Mouse (Mus musculus): ENCODE measurements at regions not wholly inside any gene's neighbourhood (a gene's known extent, or its start where the extent isn't known, plus 50 kb on each side); places are given as distances from the start of the nearest gene placed in this dataset.
"Not testable (repeated sequence)": the region's sequence is repeated elsewhere in the genome, so short reads cannot be mapped to it uniquely, and the experiment has no call there.

GRCm38 (mm10) chr5:7428291-7428690, 83.7 kb upstream of the Zfp804b start:
- no peak for DNase-seq (ENCODE audit: extremely low spot score, low spot score)

- no peak for DNase-seq (ENCODE audit: extremely low spot score, low spot score)
These were observed 91.9 kb upstream of the Zfp804b start for GRCm38 (mm10) chr5:7436461-7436860.

DNA sequence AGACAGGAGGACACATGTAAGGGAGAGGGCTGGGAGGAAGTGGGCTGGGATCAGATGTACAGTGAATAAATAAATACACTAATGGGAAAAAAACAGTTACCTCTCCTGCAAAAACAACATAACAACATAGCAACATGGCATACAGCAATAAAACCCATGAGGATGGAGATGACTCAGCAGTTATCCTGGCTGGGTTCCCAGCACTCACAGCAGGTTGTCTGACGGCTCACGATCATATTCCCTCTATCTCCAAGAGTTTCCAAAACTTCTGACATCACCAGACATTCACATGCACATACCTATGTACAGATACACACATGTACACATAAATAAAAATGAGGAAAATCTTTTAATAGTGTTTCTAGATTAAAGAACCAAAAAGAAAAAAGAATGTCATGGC, 103.4 kb upstream of the Zfp804b start:
- DNase-seq (ENCODE audit: extremely low spot score, low spot score), result no peak

GRCm38 (mm10) chr5:7454896-7455295, 110.3 kb upstream of the Zfp804b start:
- DNase-seq (ENCODE audit: extremely low spot score, low spot score), result no peak

- no peak for DNase-seq (ENCODE audit: extremely low spot score, low spot score)
These were observed 112.5 kb upstream of the Zfp804b start for GRCm38 (mm10) chr5:7457102-7457501.

- DNase-seq (ENCODE audit: extremely low spot score, low spot score), result no peak
These were observed 144.6 kb upstream of the Zfp804b start for GRCm38 (mm10) chr5:7489150-7489549.

DNA sequence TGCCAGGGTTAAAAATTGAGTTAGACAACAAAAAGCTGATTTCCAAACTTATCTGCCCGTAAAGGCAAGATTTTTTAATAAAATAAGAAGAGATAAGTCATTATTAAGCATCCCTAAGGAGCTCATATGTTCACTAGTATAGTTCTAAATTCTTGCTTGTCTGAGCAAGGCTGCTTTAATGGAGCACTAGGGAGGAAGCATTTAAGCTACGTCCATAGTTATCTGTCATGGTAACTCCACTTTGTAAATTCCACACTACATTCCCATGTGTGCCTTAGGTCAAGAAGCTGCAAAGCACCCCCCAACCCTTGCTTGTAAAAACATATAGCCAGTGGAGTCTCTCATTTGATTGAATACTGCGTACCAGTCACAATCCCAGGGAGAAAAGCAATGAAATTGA, 145.0 kb upstream of the Zfp804b start:
- DNase-seq (ENCODE audit: extremely low spot score, low spot score), result no peak

DNA sequence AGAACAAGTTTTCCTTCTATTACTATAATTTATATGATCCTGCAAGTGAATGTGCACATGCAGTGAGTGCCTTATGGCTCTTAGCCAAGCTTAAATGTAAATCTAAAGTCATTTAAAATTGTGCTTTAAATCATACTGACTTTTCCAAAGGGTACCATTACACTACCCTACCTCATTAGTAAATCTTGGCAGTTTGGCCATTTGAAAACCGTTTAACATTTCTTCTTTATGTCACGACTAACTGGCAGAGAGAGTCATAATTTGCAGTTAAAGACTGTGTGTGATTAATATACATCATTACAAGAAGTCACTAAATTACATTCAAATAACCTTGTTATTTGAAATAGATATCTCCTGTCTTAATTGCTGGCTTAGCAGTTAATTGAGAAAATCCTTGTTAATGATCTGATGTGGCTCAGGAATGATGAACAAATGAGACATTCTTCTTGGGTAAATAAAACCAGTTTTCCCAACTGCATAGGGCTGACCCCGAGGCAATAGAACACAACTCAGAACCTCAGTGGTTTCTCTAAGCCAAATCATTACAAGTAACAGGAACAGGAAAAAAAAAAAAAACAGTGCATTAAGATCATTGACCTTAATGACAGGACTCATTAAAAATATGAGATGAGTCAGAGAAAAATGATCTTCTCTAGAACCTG, 173.1 kb upstream of the Zfp804b start:
- no peak for DNase-seq (ENCODE audit: extremely low spot score, low spot score)

GRCm38 (mm10) chr5:7532686-7533199, 188.2 kb upstream of the Zfp804b start:
- no peak for DNase-seq (ENCODE audit: extremely low spot score, low spot score)

- no peak for DNase-seq (ENCODE audit: extremely low spot score, low spot score)
These were observed 195.5 kb upstream of the Zfp804b start for GRCm38 (mm10) chr5:7539812-7540645.

DNA sequence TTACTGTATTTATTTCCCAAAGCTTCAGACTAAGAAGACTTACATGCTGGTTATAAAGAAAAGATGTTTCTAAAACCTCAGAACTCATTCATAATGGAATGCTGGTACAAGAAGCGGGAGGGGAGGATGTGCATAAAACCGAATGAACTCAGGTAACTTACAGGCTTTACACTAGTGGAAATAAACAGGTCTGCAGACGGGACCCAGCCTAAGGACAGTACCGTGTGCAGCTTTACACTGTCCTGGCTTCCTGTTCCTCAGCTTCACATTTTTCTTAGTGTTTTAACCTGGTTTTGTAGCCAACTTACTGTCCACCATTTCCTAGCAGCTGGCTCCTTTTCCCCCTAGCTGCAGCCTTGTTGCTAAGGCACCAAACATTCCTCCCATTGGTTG, 196.1 kb upstream of the Zfp804b start:
- DNase-seq (ENCODE audit: extremely low spot score, low spot score), result no peak

GRCm38 (mm10) chr5:7543857-7544256, 199.3 kb upstream of the Zfp804b start:
- no peak for DNase-seq (ENCODE audit: extremely low spot score, low spot score)

DNA sequence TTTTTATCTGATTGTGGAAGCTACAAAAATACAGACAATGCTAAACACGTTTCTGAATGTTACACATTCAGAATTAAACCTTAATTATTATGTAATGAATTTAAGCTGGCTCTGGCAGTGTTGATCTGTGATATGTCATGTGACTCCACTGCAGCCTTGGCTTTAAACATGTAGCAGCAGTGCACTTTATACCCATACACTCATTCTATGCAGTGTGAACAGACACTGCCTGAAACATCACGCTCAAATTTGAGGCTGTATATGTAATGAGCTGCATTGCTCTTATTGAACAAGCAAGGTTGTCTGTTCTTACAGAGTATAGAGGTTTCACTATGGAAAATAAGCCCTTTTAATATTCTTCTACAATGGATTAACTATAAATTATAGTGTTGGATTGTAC, 235.9 kb upstream of the Zfp804b start:
- no peak for DNase-seq (ENCODE audit: extremely low spot score, low spot score)

DNA sequence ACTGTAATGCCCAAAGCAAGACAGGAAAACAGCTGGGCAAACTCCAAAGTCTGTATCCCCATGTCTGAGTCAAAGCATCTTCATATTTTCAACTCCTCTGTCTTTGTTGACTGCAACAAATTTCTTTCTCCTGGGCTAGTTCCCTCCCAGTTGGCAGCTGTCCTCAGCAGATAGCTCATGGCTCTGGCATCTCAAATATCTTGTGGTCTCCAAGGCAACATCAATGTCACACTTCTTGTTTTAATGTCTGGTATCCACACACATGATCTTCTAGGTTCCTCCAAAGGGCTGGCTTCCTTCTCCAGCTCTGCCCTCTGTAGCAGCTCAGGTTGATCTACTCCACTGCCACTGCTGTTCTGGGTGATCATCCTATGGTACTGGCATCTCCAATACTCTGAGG, 242.0 kb upstream of the Zfp804b start:
- DNase-seq (ENCODE audit: extremely low spot score, low spot score), result no peak

GRCm38 (mm10) chr5:7600418-7600817, 255.9 kb upstream of the Zfp804b start:
- no peak for DNase-seq (ENCODE audit: extremely low spot score, low spot score)

- no peak for DNase-seq (ENCODE audit: extremely low spot score, low spot score)
These were observed 263.0 kb upstream of the Zfp804b start for GRCm38 (mm10) chr5:7607517-7607916.

- DNase-seq (ENCODE audit: extremely low spot score, low spot score), result no peak
These were observed 263.4 kb upstream of the Zfp804b start for GRCm38 (mm10) chr5:7607924-7608323.

GRCm38 (mm10) chr5:7655280-7655679, 305.0 kb upstream of the Steap4 start:
- DNase-seq (ENCODE audit: extremely low spot score, low spot score), result no peak

- DNase-seq (ENCODE audit: extremely low spot score, low spot score), result no peak
These were observed 258.5 kb upstream of the Steap4 start for GRCm38 (mm10) chr5:7701776-7702175.

DNA sequence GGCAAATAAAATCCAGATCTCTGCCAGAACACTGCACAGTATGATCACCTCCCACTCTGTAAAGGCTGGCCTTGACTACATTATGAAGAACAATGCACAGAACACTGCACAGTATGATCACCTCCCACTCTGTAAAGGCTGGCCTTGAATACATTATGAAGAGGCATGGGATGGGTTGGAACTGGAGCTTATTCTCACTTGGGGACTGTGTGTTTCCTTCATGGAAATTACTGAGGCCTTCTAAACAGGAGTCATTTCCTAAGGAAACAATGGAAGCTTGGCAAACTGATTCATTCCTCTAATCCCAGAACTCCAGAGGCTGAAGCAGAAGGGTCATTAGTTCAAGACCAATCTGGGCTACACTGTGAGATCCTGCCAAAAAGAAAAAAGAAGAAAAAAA, 240.7 kb upstream of the Steap4 start:
- no peak for DNase-seq (ENCODE audit: extremely low spot score, low spot score)

DNA sequence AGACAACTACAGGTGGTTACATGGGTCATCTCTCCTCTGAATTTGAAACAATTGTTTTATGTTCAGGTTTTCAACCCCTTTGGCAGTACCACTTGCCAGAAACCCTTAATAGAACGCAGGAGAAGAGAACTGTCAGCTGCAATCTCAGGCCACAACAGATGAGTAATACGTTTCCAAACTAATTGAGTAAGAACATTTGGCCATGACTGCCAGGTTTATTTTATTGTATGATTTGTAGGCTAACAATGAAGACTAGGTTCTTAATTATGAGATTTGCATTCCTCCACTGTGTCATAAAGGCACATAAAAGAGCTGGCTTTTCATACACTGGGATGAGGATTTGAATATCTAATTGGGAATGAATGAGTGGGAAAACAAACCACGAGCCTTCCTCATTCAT, 240.2 kb upstream of the Steap4 start:
- no peak for DNase-seq (ENCODE audit: extremely low spot score, low spot score)

GRCm38 (mm10) chr5:7720688-7721087, 239.6 kb upstream of the Steap4 start:
- DNase-seq (ENCODE audit: extremely low spot score, low spot score), result no peak

DNA sequence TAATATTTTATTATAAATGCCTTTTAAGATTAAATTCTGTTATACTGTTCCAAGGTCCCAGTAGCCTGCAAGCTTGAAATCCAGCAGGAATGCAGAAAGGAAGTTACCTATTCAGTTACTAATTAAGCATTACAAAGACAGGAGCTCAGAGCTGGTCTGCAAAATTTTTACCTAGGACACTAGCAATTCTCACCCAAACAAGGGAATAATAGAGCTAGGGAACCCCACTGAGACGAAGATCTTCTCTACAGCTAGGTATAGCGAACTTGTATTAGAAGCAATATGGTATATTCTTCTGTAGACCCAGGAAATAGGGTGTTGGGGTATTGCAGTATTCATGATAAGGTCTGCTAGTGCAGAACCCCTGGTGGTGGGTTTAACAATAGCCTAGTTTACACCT, 227.7 kb upstream of the Steap4 start:
- not testable (repeated sequence) for DNase-seq (ENCODE audit: extremely low spot score, low spot score)
